Mouse (Mus musculus) hindbrain, embryonic 11.5 days (tissue): ENCODE data around the gene Dner. TPM values are rescaled to one million over a fixed set of nuclear protein-coding genes. Genes with fewer than 3 reads are reported as not detected.

Source experiments
- ATAC-seq: fragments of 200-750 bp; cut with Nextera tagmentation; 2 replicates; pipeline ENCODE4 v1.8.0; 2017; ENCODE audit warnings: mild to moderate bottlenecking, moderate TSS enrichment, moderate library complexity; ENCODE audit not compliant: low FRiP score
- DNase-seq: peaks from one replicate; pipeline ENCODE4 v3.0.0-alpha.2; 2015; ENCODE audit warnings: low spot score
- H3K27ac ChIP-seq: fragments of 300-500 bp; sonication (generic); 2 replicates; pipeline ENCODE4 v1.5.1; 2014; ENCODE audit warnings: mild to moderate bottlenecking, low read depth, low read length
- H3K27me3 ChIP-seq: fragments of 300-500 bp; sonication (generic); 2 replicates; pipeline ENCODE4 v1.6.1; 2014; ENCODE audit warnings: mild to moderate bottlenecking, low read length, moderate library complexity, mixed read lengths; ENCODE audit not compliant: control insufficient read depth, insufficient read depth
- H3K36me3 ChIP-seq: fragments of 300-500 bp; sonication (generic); 2 replicates; pipeline ENCODE4 v1.6.1; 2014; ENCODE audit warnings: mild to moderate bottlenecking, low read length, moderate library complexity, mixed read lengths; ENCODE audit not compliant: control insufficient read depth, insufficient read depth
- H3K4me1 ChIP-seq: fragments of 300-500 bp; sonication (generic); replicated peaks from 2 replicates; pipeline ENCODE4 v1.6.1; 2014; ENCODE audit warnings: low read length, mixed read lengths; ENCODE audit not compliant: control insufficient read depth, insufficient read depth
- H3K4me2 ChIP-seq: fragments of 300-500 bp; sonication (generic); replicated peaks from 2 replicates; pipeline ENCODE4 v1.6.1; 2014; ENCODE audit warnings: mild to moderate bottlenecking, low read depth, low read length
- H3K4me3 ChIP-seq: fragments of 300-500 bp; sonication (generic); 2 replicates; pipeline ENCODE4 v1.5.1; 2014; ENCODE audit warnings: low read depth, low read length
- H3K9ac ChIP-seq: fragments of 300-500 bp; sonication (generic); 2 replicates; pipeline ENCODE4 v1.6.1; 2014; ENCODE audit warnings: low read depth, low read length
- H3K9me3 ChIP-seq: fragments of 300-500 bp; sonication (generic); 2 replicates; pipeline ENCODE4 v1.6.1; 2016; ENCODE audit warnings: low read length; ENCODE audit not compliant: control insufficient read depth
- whole genome bisulfite sequencing: fragments of 180-500 bp; shearing (Covaris S2); extraction: QIAGEN DNeasy Blood & Tissue Kit; methylation state at CpG from one replicate; pipeline ENCODE4 v1.1.7; 2014; 5-methylcytosine and 5-hydroxymethylcytosine counted together
- polyA plus RNA-seq: library from polyadenylated mRNA; unstranded; fragments of >200 nt; fragmentation: Nextera tagmentation; extraction: Ambion mirVana; gene quantifications from 2 replicates; pipeline ENCODE4 v1.2.1, GENCODE M21; 2014

Gene Dner
- polyA plus RNA-seq, 1 experiment from 2014 or later, result 44.7 TPM

DNA sequence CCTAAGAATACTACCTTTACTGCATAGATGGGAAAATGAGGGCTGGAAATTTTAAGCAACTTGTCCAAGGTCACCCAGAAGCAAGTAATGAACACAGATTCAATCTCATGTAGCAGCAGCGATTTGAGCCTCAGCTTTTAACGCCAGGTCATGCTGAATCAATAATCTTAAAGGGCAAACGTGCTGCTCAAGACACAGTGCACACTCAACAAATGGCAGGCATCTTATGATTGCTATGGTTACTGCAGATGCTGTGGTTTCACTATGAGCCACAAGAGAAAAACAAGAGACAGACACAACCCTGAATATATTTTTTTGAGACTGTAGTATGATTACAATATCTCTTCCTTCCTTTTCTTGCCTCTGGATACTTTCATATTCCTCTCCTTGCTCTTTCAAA is 228.4 kb downstream of the Dner start:
- H3K4me1 ChIP-seq, result no peaks in the 10 kb centered on the region
- H3K4me3 ChIP-seq, result no peak overlapping the region
- no peak overlapping the region for H3K4me2 ChIP-seq
- WGBS, result 78% methylated on average over 3 of the region's 3 CpGs
- no peak for ATAC-seq
- no peak overlapping the region for H3K27ac ChIP-seq
- no peaks in the 10 kb centered on the region for H3K27me3 ChIP-seq
- no peak for DNase-seq
- no peak overlapping the region for H3K9ac ChIP-seq
- no peaks in the 10 kb centered on the region for H3K36me3 ChIP-seq
- H3K9me3 ChIP-seq, result no peaks in the 10 kb centered on the region

DNA sequence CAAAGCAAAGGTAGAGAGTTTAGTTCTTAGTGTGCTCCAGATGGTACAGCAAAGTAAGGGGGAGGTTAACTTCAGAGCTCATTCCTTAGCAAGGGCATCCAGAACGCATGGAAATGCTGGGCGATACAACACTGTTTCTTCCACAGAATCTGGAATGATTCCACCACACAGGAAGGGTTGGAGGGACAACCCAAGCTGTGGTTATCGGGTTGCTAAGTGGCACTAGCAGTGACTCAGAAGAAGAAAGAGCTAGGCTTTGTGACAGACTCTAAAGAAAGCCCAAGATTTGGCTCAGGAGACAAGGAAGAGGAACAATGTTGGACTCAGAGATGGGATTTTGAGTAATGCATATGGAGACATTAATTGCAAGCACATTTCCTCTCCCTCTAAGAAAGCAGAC is 231.3 kb downstream of the Dner start:
- Histone ChIP-seq H3K4me1 (no peaks in the 10 kb centered on the region), H3K4me2 (no peak overlapping the region), H3K9ac (no peak overlapping the region), H3K36me3 (no peaks in the 10 kb centered on the region), H3K27me3 (no peaks in the 10 kb centered on the region), H3K4me3 (no peak overlapping the region), H3K27ac (no peak overlapping the region), H3K9me3 (no peaks in the 10 kb centered on the region)
- WGBS, result 93% methylated on average over 3 of the region's 3 CpGs
- no peak for ATAC-seq
- DNase-seq, result no peak

- Histone ChIP-seq H3K9me3 (no peaks in the 10 kb centered on the region), H3K36me3 (no peaks in the 10 kb centered on the region), H3K4me1 (no peaks in the 10 kb centered on the region), H3K9ac (no peak overlapping the region), H3K4me2 (no peak overlapping the region), H3K27ac (no peak overlapping the region), H3K27me3 (no peaks in the 10 kb centered on the region), H3K4me3 (no peak overlapping the region)
- WGBS, result 95% methylated on average over 5 of the region's 5 CpGs
- ATAC-seq (no peak), DNase-seq (no peak)
Measured at GRCm38 (mm10) chr1:84463976-84464662, 231.9 kb downstream of the Dner start.

DNA sequence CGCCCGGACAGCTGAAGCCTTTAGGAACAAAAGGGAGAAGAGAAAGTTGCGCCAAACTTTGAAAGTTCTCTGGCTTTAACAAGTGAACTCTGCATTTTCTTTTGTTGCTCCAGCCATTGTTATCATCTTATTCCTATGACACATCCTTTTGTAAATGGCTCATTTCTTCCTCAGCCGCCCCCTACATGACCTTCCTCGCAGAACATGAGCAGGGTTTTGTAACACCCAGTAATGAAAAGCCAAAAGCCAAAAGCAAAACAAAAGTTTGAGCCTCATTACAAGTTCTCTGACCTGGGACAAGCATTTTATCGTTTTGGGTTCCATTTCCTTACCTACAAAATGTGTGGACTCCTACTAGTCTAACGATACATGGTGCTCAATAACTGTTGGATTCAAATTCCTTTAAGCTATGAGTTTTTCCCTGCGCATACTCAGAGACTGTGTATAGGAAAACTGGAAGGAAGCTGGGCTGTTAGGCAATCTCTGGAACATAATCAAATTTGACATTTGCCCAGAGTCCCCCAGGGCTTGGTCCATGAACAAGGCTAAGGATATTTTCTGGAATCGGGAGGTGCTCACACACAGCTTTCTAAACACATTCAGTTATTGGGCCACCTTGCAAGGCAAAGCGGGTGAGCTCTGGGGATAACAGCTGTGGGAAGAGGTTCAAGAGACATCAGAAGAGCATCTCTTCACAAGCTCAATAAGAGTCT is 246.3 kb downstream of the Dner start:
- H3K9ac ChIP-seq, result no peak overlapping the region
- no peaks in the 10 kb centered on the region for H3K36me3 ChIP-seq
- no peak for DNase-seq
- H3K27me3 ChIP-seq, result no peaks in the 10 kb centered on the region
- 74% methylated on average over 10 of the region's 10 CpGs for WGBS
- H3K9me3 ChIP-seq, result no peaks in the 10 kb centered on the region
- no peaks in the 10 kb centered on the region for H3K4me1 ChIP-seq
- H3K27ac ChIP-seq, result no peak overlapping the region
- no peak overlapping the region for H3K4me2 ChIP-seq
- ATAC-seq, result no peak
- H3K4me3 ChIP-seq, result no peak overlapping the region

- Histone ChIP-seq H3K9ac (no peak overlapping the region), H3K9me3 (no peaks in the 10 kb centered on the region), H3K4me2 (no peak overlapping the region), H3K27ac (no peak overlapping the region), H3K4me3 (no peak overlapping the region), H3K4me1 (no peaks in the 10 kb centered on the region), H3K27me3 (no peaks in the 10 kb centered on the region), H3K36me3 (no peaks in the 10 kb centered on the region)
- DNase-seq (no peak), ATAC-seq (no peak)
- WGBS, result 79% methylated on average over 3 of the region's 3 CpGs
Measured at GRCm38 (mm10) chr1:84443640-84444039, 252.4 kb downstream of the Dner start.

DNA sequence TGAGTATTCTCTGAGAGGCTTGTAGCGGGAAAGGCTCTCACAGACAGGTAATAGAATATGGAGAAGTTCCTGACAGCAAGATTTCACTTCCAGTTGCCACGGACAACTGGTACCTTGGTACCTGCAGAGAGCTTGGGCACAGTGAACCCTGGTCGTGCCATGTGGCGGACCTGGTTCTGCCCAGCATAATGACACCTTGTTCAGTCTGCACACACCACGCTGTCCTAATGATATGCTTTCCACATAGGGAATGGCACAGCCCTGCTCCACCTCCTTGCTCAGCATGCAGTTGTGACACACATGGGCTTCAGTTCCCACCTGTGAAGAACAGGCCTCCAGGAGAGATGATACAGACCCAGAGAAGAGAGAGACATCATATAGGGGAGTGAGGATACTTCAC is 253.0 kb downstream of the Dner start:
- Histone ChIP-seq H3K27ac (no peak overlapping the region), H3K36me3 (no peaks in the 10 kb centered on the region), H3K9ac (no peak overlapping the region), H3K27me3 (no peaks in the 10 kb centered on the region), H3K4me1 (no peaks in the 10 kb centered on the region), H3K9me3 (no peaks in the 10 kb centered on the region), H3K4me3 (no peak overlapping the region), H3K4me2 (no peak overlapping the region)
- ATAC-seq (no peak), DNase-seq (no peak)
- 93% methylated on average over 5 of the region's 5 CpGs for WGBS

DNA sequence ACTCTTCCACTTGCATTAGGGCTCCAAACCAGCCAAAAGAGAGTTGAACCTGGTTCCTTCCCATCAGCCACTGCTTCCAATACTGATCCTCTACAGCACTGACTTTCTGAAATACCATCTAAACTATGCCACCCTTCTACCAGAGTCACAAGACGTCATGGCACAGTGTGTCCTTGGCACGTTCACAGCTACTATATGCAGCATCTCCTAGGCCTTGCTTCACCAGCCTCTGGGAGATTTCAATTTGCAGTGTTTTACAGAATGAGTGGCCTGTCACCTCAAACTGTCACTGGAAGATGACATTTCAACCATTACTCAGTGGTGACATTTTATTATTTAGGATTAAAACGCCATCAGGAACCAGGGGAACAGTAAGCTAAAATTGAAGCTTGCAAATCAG is 254.6 kb downstream of the Dner start:
- Histone ChIP-seq H3K4me3 (no peak overlapping the region), H3K9me3 (no peaks in the 10 kb centered on the region), H3K4me1 (no peaks in the 10 kb centered on the region), H3K27ac (no peak overlapping the region), H3K36me3 (no peaks in the 10 kb centered on the region), H3K4me2 (no peak overlapping the region), H3K9ac (no peak overlapping the region), H3K27me3 (no peaks in the 10 kb centered on the region)
- DNase-seq (no peak), ATAC-seq (no peak)
- 87% methylated on average over 3 of the region's 3 CpGs for WGBS

DNA sequence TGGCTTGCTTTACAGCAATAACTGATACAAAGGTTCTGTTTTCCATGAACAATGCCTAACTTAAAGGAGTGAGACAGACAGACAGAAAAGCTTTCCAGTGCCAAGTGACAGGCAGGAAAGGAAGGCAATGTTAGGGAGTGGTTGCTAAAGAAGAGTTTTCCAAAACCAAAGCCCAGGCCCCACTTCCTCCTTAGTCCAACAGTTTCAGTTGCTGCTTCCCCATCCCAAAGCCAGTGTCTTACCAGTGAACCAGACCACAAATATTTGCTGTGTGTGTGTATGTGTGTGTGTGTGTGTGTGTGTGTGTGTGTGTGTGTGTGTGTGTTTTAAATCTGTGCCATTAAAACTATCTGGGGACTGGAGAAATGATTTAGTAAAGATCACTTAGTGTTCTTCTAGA is 258.5 kb downstream of the Dner start:
- Histone ChIP-seq H3K4me2 (no peak overlapping the region), H3K4me1 (no peaks in the 10 kb centered on the region), H3K36me3 (no peaks in the 10 kb centered on the region), H3K27ac (no peak overlapping the region), H3K9me3 (no peaks in the 10 kb centered on the region), H3K27me3 (no peaks in the 10 kb centered on the region), H3K4me3 (no peak overlapping the region), H3K9ac (no peak overlapping the region)
- ATAC-seq, result no peak
- DNase-seq, result no peak

- no peak for ATAC-seq
- no peak overlapping the region for H3K4me2 ChIP-seq
- H3K27me3 ChIP-seq, result no peaks in the 10 kb centered on the region
- H3K27ac ChIP-seq, result no peak overlapping the region
- H3K9me3 ChIP-seq, result no peaks in the 10 kb centered on the region
- no peaks in the 10 kb centered on the region for H3K4me1 ChIP-seq
- 80% methylated on average over 1 of the region's 1 CpGs for WGBS
- DNase-seq, result no peak
- no peak overlapping the region for H3K9ac ChIP-seq
- H3K36me3 ChIP-seq, result no peaks in the 10 kb centered on the region
- H3K4me3 ChIP-seq, result no peak overlapping the region
Measured at GRCm38 (mm10) chr1:84436281-84436680, 259.7 kb downstream of the Dner start.
